Mouse (Mus musculus) left cerebral cortex, postnatal 14 days (tissue): ENCODE measurements around the gene Sema6d. TPM values are rescaled to one million over a fixed set of nuclear protein-coding genes. Genes with fewer than 3 reads are reported as not detected.
A peak's percentile ranks its signal among the peaks of the same experiment; 100 is the strongest.

Experiments
- DNase-seq, 2 experiments: peaks; one replicate each; pipeline ENCODE4 v3.0.0; 2021 to 2022; ENCODE audit warnings: low spot score in 2 of 2, mixed read lengths in 1 of 2
- intact Hi-C: fragments of 180-260 bp; cut with DNase I; formaldehyde crosslinking; loops from one replicate; pipeline ENCODE4 v1.15.1; 2025
- total RNA-seq, 2 experiments: library from RNA; stranded (reverse); gene quantifications; 2 replicates each; pipeline ENCODE4 v1.2.3; 2021

Sema6d gene
- total RNA-seq, 2 experiments from 2014 or later = 52.4 to 63.3 TPM

DNA sequence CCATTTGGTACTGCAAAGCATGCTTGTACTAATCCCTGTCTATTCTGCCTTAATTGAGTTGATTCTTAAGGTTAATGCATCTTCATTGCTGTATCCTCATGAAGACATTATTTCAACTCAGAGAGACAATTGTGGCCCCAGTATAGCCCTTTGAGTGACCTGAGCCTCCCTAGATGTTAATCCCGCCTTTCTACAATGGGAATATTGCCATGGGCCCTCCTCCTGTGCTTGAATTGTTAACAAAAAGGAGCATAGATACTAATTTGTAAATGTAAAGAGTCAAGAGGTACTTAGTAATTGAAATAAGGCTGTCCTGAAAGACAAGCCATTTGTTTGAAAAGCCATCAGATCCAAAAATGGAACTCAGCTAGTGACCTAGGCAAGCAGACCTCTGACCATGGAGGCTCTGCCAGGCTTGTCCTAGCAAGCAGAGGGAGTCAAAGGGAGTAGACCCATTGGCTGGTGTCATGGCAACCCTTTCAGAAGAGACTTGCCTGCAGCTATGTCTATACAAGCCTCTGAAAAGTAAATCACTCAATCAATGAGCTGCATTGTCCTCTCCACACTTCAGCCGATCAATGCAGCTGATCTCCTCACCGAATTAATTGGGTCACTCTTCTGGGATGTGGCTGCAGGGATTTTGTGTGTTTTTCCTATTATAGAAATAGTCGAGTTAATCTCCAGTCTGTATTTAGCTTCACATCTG, 416.2 kb downstream of the Sema6d start:
- DNase-seq = no peak
- intact Hi-C loops = no loop called here

DNA sequence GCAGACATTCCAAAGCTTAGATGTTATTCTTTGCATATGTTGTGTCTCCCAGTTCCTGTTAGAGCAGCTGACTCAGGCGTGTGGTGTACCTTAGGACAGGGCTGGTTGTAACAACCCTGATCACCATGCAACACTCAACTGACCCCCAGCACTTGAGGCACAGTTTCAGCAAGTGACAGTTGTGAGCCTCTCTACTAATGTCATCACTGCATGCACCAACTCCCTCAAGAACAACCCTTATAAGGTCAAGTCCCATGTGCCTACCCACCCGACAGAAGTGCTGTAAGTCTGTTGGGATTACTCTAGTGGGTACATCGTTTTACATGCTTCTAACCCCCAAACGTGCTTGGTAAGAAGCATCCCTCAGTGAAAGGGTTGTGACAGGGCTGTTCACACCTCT, 418.0 kb downstream of the Sema6d start:
- no peak for DNase-seq
- intact Hi-C loops = no loop called here

DNA sequence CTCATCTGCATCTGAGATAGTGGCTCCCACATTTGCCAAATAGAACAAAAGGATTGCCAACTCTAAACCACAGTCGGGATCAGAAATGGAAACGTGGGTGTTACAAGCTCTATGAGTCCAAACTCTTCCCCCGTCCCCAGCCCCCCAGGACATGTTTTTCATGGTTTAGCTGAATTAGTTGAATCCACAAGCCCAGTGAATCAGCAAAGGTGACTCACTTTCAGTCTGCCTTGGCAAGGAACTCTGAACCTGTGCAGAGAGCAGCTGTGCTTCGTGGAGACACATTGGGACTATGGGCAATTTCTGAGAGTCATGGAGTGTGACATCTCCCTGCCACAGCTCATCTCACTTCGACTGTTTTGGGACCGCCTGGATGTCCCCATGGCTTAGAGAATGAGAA, 419.7 kb downstream of the Sema6d start:
- intact Hi-C loops = no loop called here
- no peak for DNase-seq

DNA sequence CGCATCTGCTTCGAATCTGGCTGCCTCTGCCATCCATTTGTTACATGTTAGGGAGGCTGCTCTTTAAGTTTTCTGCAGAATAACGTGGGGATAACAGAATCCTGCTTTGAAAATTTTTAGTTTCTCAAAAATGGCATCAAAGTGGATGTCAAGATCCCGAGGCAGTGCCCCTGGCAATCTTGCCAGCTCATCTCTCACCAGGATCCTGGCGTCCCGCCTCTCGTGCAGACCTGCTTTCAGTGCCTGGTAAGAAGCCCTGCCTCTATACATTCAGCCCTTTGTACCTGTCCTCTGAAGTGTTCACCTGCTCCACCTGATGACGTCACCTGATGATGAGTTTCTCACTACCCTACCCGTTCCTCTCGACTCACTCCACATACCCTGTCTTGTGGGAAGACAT, 422.1 kb downstream of the Sema6d start:
- intact Hi-C loops = no loop called here
- no peak for DNase-seq

DNA sequence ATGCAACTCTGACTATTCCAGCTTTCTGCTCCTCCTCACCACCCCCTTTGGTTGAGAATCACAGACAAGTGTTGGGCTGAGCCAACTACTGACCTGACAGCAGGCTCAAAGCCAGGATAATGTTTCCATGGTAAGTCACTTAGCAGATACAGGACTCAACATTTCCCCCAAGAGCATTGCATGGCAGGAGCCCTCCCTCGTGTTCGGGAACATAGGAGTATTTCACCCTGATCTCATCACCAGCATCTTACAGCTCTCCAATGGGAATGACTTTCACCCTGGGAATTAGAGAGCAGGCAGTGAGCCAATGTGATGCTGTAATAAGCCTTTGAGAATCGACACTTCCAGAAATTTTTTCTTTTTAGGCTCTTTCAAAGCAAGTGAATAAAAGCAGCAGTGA, 432.7 kb downstream of the Sema6d start:
- intact Hi-C loops = no loop called here
- DNase-seq = peak in 1 of 2 experiments; percentile 10

DNA sequence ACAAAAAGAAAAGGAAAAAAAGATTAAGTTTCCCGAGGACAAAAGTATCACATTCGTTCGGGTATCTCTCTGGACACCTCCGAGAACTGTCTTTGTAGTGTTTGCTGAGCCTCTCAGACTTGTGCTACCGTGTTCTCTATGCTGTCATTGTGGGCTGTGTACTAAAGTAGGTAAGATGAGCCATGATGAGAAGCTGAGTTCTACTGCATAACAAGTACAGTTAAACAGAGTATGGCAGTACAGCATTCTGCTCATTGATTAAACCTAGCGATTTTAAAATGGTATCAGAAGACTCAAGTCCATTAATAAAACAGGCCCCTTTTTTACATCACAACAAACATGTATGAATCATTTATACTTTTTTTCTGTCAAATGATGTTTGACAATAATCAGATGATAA, 433.9 kb downstream of the Sema6d start:
- DNase-seq = no peak
- intact Hi-C loops = no loop called here

DNA sequence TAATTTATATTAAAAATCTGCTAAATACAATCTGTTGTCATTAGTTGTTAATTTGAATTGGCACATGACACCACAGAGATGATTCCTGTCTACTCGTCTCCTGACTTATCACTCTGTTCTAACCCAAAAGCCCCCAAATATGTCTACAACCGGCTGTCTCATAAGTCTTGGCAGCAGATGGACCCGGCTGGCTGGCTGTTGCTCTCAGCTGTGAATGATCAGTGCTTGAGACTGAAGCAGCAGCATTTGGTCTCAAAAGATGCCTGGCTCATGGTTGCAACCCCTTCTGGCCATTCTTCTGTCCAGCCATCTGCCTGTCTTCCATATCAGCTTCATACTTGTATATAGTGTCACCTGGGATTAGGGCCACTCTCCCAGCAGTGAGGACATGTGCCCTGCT, 434.4 kb downstream of the Sema6d start:
- intact Hi-C loops = no loop called here
- peak in 1 of 2 experiments; percentile 12 for DNase-seq

DNA sequence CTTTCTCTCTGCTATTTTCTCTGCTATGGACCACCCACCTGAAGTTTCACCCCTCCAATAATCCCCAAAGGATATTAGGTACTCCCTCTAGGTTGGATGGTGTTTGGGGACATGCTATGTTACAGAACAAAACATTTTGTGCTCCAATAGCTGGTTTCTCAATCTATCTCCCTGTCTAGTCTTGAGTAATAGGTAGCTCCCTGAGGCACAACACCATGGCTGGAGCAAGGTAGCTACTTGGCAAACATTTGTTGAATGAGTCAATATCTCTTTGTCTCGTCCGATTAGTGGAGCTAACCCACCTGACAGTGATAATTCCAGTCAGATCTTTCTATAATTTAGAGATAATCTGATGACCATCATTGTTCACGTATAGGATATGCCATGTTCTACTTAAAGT, 437.9 kb downstream of the Sema6d start:
- no peak for DNase-seq
- intact Hi-C loops = no loop called here

DNA sequence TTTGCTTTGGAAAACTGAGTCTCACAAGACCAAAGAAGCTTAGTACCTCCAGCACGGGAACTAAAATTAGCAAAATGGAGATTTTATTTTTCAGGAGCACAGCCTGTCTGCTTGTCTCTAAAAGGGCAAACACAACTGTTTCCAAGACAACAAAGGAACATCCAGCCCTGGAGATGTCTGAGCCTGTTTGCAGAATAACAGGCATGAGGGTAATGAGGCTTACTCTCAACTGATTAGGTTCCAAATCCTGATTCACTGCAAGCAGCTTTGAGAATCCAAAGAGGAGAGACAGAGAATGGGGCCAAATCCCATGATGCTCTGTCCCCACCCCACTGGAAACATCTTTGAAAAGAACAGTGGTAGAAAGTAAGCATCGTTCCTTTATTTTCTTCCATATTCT, 440.7 kb downstream of the Sema6d start:
- DNase-seq = no peak
- intact Hi-C loops = no loop called here

DNA sequence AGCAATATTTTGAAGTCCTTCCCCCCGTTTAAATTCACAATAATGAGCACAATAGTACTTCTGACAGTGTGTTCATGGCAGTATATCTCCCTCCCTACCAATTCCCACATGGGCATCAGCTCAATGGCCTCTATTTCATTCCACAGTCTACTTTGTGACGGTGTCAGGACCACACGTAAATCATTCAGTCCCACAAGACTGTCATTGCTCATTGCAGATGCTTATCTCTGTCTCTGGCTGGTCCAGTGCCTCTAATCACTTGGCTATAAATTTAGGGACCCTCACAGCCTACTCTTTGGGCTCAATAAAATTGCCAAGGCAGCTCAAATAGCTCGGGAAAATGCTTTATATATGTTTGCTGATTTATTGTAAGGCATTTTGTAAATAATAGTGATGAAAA, 441.3 kb downstream of the Sema6d start:
- intact Hi-C loops = no loop called here
- DNase-seq = no peak

DNA sequence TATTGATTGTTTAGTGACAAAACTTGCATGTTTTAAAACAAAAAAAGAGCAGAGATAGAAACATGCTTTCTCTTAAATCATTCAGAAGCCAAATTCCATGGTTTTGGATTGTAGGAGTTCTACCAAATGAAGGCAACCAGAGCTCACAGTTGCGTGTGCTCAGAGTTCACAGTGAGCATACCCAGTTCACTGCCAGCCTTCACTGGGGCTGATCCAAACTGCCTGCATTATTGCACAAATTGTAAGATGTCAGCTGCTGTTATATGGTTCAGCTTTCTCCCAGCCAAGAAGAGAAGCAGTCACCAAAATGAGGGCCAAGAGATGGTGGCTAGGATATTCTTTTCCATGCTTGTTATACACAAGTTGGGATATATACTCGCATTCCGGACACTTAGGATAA, 443.1 kb downstream of the Sema6d start:
- no peak for DNase-seq
- intact Hi-C loops = no loop called here

DNA sequence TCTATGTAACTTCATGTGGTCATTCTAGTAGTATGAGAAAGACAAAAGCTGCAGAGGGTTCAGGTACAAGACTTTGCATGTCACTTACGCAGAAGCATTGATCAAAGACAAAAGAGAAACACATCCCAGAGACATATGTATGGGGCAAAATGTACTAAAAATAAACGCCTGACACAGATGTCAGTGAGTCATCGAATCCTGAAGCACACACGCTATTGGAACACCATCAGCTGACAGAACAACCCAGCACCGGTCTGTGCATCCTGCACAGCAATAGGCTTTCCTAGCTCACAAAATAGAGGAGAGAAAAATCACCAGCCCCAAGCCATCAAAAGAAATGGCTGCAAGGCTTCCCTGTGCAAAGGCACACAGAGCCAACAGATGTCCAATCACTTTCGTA, 443.8 kb downstream of the Sema6d start:
- intact Hi-C loops = no loop called here
- DNase-seq = peak in 1 of 2 experiments; percentile 47

DNA sequence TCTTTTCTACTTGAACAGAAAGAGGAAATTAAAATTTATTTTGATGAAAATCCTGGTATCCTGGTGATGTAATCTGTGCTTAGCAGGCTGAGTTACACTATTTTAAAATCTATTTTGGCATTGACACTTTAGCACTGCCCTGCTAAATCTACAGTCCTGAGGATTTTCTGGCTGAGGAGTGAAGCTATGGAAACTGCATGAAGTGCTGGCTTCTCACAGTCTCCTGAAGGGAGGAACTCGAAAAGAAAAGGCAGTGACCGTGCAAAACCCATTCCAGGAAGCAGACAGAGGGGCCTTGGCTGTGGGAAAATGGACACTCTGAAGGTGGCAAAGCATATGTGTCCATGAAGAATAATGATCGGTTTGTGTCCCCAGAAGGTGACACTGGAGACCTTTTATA, 460.5 kb downstream of the Sema6d start:
- intact Hi-C loops = no loop called here
- peak; percentile 7 to 25 for DNase-seq

DNA sequence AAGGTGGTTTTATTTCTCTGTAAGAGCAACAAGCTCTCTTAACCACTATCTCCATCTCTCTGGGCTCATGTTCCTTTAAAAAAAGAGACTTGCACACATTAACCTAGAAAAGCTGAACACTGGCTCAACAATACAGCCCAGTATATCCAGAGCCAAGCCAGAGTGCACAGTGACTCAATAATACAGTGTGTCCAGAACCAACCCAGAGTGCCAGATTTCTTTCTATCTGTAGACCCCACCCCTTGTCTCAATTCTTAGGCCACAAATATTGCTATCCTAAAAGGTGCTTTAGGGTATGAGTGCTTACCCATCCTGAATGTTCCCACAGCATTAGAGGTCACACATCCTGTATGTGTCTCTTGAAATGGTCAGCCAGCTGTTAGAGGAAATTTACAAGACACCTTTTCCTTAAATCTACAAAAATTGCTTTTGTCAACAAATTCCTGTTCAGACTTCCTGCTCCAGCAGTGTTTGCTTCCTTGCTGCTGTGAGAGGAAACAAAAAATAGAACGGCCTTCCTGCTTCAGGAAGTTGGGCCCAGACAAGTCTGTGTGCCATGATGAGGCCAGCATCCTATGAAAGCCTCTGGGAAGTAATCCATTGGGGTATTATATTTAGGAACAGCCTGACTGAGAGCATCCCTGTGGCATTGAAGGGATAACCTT, 465.1 kb downstream of the Sema6d start:
- DNase-seq = no peak
- intact Hi-C loops = no loop called here

DNA sequence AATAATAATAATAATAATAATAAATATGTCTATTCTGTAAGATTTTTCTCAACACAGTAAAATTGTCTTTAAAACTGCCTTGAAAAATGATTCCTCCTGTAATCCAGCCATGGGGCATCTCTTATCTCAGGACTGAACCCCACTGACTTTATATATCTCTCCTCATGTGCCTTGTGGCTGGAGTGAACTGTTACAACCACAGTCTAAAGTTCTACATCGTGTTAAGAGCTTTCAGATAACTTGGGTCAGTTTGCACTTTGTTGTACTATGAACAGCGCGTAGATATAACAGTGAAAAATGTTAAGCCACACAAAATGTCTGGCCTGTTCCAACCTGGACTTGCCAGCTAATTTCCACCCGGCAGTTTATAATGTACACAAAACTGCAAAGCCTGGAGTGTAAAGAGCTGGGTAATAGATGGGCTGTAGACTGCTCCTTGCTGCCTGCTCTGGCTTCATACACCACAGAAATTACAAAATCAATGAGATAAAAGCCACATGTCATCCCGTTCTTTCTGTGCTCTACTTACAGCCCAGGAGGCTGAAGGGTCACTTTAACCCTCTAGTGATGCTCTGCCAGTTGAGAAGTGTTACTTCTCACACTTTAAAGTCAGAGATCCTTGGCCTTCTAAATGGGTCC, 467.2 kb downstream of the Sema6d start:
- no peak for DNase-seq
- intact Hi-C loops = no loop called here

DNA sequence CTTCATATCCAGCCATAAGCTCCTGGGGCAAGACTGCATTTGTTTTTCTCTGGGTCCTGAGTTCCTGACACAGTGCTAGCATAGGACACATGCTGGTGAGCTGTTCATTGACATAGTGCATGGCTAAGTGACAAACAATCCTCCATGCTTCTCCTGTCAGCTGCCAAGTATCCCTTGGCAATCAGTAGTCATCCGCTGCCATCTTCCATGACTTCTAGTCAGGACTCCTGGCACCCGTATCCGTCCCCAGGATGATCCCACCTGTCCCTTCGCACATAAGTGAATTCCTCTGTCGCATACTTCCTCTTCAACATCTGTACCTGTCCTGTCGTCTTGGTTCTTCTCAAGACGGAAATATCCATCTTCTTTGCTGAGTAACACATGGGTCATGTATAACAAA, 468.3 kb downstream of the Sema6d start:
- intact Hi-C loops = no loop called here
- no peak for DNase-seq

DNA sequence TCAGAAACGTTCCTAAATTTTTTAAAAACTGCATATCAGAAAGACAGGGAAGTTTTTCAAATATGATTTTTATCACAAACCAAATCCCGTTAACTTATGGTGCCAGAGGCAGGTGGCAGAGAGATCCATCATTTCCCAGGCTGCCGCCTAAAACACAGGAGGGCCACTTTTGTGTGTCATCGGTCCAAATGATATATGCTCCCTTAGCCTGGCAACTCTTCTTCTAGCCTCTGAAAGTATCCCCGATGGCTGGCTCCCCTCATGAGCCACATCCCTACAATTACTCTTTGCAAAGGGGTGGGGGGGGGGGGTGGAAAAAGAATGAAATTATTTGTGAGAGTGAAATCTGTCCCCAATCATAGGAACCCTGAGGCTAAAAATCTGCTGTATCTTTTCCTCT, 471.9 kb downstream of the Sema6d start:
- no peak for DNase-seq
- intact Hi-C loops = no loop called here

DNA sequence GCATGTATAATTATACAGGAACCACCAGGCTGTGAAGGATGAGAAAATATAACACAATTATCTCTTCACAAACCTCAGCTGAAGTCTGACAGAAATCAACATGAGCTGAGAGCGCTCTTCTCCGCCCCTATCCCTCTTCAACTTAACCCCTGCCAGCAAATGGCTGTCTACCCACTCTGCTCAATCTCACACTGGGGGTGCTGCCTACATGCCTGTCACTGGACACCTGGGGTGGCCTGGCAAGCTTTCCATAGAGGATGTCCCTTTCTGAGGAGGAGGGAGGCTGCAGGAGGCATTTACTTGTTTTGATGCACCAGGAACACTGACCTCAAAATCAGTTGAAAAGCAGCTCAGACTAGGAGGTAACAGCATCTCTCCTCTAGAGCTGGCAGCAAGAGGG, 472.3 kb downstream of the Sema6d start:
- DNase-seq = no peak
- intact Hi-C loops = no loop called here

DNA sequence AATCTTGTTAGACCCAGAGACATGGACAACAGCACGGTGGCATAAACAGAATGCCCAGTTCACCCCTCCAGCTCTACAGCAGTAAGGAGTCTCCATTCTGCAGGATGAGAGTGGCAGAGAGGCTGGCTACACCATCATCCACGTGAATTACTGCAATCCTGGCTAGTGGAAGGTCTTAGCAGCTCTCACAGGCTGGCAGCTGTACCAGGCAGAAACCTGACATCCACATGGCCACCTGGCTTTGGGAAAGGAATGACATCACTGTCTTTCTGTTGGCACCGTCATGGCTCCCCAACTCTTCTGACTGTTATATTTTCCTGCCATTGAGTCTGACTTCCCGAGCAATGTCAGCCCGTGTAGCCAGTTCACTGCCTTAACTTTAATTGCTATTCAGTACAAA, 474.0 kb downstream of the Sema6d start:
- intact Hi-C loops = no loop called here
- no peak for DNase-seq

DNA sequence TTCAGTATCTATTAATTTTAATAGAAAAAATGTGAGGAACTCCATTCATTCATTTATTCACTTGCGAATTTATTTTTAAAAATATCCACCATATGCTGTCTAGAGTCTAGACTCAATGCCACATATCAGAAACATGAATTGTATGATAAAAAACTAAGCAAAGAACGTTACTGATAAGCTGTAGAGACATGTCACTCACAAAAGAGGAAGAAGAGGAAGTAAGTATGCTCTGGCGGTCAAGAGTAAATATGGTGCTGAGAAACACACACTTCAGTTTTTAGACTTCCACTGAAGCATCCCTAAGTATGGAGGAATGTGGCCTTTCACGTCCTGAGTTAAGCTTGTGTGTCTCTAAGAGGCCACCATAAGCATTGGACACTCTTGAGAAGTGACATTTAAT, 484.0 kb downstream of the Sema6d start:
- intact Hi-C loops = no loop called here
- DNase-seq = no peak

DNA sequence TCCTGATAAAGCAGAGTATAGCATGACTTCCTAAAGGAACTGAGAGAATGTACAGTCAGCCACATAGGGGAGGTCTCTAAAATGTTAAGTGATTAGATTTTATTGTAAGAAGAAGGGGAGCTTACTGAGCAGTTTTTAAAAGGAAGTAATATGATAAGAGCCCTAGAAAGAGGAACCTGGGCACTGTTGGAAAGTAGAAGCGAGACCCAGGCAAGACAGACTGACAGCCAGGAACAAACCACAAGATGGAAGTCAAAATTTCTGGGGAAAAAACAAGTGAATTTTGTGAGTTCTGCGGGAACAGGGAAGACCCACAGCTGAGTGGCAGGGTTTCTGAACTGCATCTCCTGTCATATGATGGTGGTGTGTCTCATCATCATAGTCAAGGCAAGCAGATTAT, 486.3 kb downstream of the Sema6d start:
- DNase-seq = no peak
- intact Hi-C loops = no loop called here
